Mouse (Mus musculus) spleen, adult 2 months (tissue): Measurements from ENCODE around the gene Irx3. TPM values are rescaled to one million over a fixed set of nuclear protein-coding genes. Genes with fewer than 3 reads are reported as not detected.

ENCODE experiments used
- DNase-seq, 2 experiments: peaks; one replicate each; pipeline versions ENCODE4 v3.0.0 to v3.0.0-alpha.2; 2012 to 2021; ENCODE audit warnings: low spot score in 2 of 2, low read depth in 1 of 2
- H3K27ac ChIP-seq: fragments of 200-500 bp; 2 replicates; pipeline ENCODE4 v1.5.1; 2012; ENCODE audit warnings: low read length, inconsistent platforms; ENCODE audit not compliant: insufficient read depth
- H3K27me3 ChIP-seq: fragments of 200-500 bp; 2 replicates; pipeline ENCODE4 v1.6.1; 2012; ENCODE audit warnings: mild to moderate bottlenecking, moderate library complexity, low read length, inconsistent platforms; ENCODE audit not compliant: control insufficient read depth, insufficient read depth
- H3K36me3 ChIP-seq: fragments of 200-500 bp; 2 replicates; pipeline ENCODE4 v1.6.1; 2012; ENCODE audit warnings: mild to moderate bottlenecking, low read length, inconsistent platforms; ENCODE audit not compliant: control insufficient read depth, insufficient read depth
- H3K4me1 ChIP-seq: fragments of 200-500 bp; 2 replicates; pipeline ENCODE4 v1.6.1; 2011; ENCODE audit warnings: inconsistent platforms; ENCODE audit not compliant: control insufficient read depth, insufficient read depth, insufficient read length
- H3K4me3 ChIP-seq: fragments of 200-500 bp; 2 replicates; pipeline ENCODE4 v1.5.1; 2011; ENCODE audit warnings: mild to moderate bottlenecking, inconsistent platforms; ENCODE audit not compliant: insufficient read depth, insufficient read length; ENCODE audit errors: extremely low read depth
- CTCF ChIP-seq: fragments of 200-500 bp; IDR thresholded peaks from 2 replicates; pipeline ENCODE4 v1.5.1; 2011; ENCODE audit warnings: mild to moderate bottlenecking, inconsistent platforms; ENCODE audit not compliant: insufficient read depth, insufficient read length, insufficient replicate concordance; ENCODE audit errors: extremely low read depth
- POLR2A ChIP-seq: fragments of 200-500 bp; IDR thresholded peaks from 2 replicates; pipeline ENCODE4 v1.6.1; 2011; ENCODE audit warnings: low read depth, low read length, inconsistent platforms
- WGBS: fragments of 180-500 bp; shearing (Covaris S2); methylation state at CpG from one replicate; pipeline ENCODE4 v1.1.7; 2018; 5-methylcytosine and 5-hydroxymethylcytosine counted together
- polyA plus RNA-seq: library from polyadenylated mRNA; depleted of rRNA; stranded (reverse); fragments of >200 nt; gene quantifications from 2 replicates; pipeline ENCODE4 v1.2.3, GENCODE M21; 2012

The Irx3 gene
- polyA plus RNA-seq, 1 experiment, result 0.15 TPM

DNA sequence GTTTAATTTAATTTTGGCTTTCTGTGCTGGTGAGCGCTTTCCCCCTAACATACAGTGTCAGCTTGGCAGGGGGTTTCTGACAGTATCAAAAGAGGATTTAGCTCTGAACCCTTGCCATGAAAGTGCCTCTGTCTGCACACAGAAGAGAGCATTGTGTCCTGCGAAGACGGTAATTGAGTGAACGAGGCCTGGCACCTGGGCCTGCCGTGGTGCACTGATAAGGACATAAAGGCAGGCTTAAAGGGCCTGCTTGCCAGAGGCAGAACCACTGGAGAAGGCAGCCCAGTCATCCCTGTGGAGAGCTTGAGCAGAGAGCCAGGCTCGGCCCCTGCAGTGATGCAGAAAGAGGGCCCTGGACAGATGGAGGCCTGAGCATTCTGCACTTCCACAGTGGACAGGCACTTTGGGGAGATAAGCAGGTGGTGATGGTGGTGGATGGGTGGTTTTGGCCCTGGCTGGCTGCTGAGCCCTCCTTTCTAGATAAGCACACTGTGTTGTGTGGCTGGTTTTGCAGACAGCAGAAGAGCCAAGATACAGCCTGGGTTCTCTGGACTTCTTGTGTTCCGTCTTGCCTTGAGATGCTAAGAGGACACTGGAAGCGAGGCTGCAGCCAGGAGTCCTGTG, 36.3 kb downstream of the Irx3 start:
- no peak for DNase-seq
- no peak overlapping the region for H3K4me3 ChIP-seq
- H3K36me3 ChIP-seq, result no peaks in the 10 kb centered on the region
- no peaks in the 10 kb centered on the region for H3K4me1 ChIP-seq
- no peaks in the 10 kb centered on the region for H3K27me3 ChIP-seq
- TF ChIP-seq CTCF (no peak), POLR2A (no peak)
- H3K27ac ChIP-seq, result no peak overlapping the region
- 83% methylated on average over 8 of the region's 8 CpGs for WGBS

DNA sequence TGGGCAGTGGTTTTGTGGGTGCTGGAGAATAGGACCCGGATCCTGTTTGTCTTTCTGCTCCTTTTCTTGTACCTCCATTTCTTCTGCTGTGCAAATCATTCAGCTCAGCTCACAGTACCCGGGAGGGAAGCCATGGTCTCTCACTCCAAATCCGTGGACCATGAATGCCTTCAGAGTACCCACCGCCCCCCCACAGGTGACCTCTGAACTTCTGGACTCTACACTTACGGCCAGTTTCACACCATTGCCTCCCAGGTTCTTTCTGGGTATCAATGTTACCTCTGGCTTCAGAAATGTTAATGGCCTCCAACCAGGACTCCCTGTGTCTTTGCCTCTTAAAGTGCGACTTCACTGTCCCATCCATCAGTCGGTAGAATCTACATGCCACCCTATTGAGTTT, 46.3 kb downstream of the Irx3 start:
- no peaks in the 10 kb centered on the region for H3K36me3 ChIP-seq
- WGBS, result 89% methylated on average over 7 of the region's 7 CpGs
- no peak for TF ChIP-seq POLR2A
- no peak for TF ChIP-seq CTCF
- no peak overlapping the region for H3K4me3 ChIP-seq
- H3K27ac ChIP-seq, result no peak overlapping the region
- H3K4me1 ChIP-seq, result no peaks in the 10 kb centered on the region
- H3K27me3 ChIP-seq, result no peaks in the 10 kb centered on the region
- DNase-seq, result no peak

DNA sequence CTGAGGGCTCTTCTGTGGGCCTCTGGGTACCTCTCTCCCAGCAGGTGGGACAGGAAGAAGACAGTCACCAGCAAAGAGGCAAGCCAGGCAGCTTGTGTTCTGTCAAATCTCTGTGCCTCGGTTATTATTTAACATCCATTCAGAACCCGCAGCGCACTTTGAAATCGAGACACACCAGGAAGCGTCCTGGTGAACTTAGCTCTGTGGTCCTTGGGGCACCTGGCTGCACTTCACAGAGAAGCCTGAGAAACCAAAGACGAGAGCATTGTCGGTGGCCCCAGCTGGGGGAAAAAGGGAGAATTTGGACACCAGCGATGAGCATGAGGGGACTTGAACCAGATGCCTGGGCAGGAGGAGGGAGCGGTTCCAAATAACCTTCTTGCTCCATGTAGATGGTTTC, 46.8 kb downstream of the Irx3 start:
- H3K36me3 ChIP-seq, result no peaks in the 10 kb centered on the region
- H3K4me1 ChIP-seq, result no peaks in the 10 kb centered on the region
- no peak overlapping the region for H3K27ac ChIP-seq
- no peak overlapping the region for H3K4me3 ChIP-seq
- no peak for TF ChIP-seq POLR2A
- no peak for TF ChIP-seq CTCF
- DNase-seq, result no peak
- WGBS, result 90% methylated on average over 9 of the region's 9 CpGs
- H3K27me3 ChIP-seq, result no peaks in the 10 kb centered on the region

DNA sequence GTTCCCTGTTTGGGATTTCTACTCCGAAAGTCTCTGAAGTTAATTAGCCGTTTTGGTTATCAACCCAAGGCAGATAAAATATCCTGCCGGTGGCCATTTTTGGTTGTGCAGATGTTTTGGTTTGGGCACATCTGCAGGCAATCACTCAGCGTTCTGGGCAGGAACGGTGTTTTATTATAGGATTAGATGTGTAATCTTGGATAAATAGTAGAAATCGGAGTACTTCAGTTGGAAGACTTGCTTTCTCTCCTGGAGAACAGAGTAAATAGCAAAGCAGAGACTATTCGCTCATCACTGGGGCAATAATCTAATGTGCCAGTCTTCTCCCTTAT, 51.1 kb downstream of the Irx3 start:
- Histone ChIP-seq H3K27me3 (no peaks in the 10 kb centered on the region), H3K4me3 (no peak overlapping the region), H3K36me3 (no peaks in the 10 kb centered on the region), H3K27ac (no peak overlapping the region), H3K4me1 (no peaks in the 10 kb centered on the region)
- no peak for DNase-seq
- TF ChIP-seq POLR2A, result no peak
- no peak for TF ChIP-seq CTCF
- 94% methylated on average over 7 of the region's 7 CpGs for WGBS

DNA sequence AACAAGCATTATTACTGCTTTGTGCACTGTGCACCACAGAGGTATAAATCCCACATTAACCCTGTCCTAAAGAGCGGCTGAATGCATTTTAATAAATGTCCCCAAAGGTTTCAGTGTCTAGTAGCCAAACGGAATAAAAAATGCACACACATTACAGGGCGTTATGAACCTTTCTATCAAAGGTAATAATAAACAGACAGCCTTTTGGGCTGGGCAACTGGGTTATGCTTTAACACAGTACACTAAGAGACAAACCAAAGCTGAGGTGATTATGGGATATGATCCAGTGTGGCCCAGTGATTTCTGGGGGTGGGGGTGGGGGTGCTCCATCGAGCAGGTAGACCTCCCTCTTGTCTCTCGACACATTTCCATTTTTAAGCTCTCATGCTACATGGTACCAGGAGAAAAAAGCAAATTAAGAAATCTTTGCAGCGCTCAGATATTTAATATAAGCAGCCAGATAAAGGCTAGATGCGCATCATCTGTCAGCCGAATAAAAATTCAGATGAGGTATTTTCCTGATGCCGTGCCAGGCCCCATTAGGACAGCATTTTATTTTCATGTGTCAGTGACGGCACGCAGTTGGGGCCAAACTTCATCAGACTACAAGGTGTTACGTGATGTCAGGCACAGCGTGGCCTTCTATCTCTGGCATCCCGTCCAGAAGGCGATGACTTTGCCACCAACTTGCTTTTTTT, 51.6 kb downstream of the Irx3 start:
- H3K4me3 ChIP-seq, result no peak overlapping the region
- no peaks in the 10 kb centered on the region for H3K27me3 ChIP-seq
- H3K4me1 ChIP-seq, result no peaks in the 10 kb centered on the region
- DNase-seq, result no peak
- 92% methylated on average over 15 of the region's 15 CpGs for WGBS
- no peaks in the 10 kb centered on the region for H3K36me3 ChIP-seq
- no peak for TF ChIP-seq CTCF
- TF ChIP-seq POLR2A, result no peak
- H3K27ac ChIP-seq, result no peak overlapping the region

DNA sequence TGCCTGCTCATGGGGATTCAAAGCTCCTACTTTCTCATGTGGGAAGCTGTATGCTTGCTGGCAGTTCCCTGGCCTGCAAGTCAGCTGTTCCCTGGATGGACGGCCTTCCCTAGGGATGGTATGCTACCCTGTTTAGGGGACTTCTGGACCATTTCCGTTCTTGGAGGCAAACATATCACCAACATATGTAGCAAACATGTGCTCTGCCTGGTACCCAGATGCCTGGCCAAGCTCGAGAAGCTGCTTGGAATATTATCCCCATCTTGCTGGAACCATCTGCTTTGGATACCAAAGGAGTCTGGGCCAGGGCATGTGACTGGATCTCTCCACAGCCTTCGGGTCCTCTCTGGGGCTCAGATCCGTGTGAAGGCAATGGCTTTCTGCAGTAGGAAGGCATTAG, 52.5 kb downstream of the Irx3 start:
- H3K36me3 ChIP-seq, result no peaks in the 10 kb centered on the region
- H3K4me3 ChIP-seq, result no peak overlapping the region
- 73% methylated on average over 5 of the region's 5 CpGs for WGBS
- TF ChIP-seq CTCF (no peak), POLR2A (no peak)
- DNase-seq, result no peak
- no peak overlapping the region for H3K27ac ChIP-seq
- H3K27me3 ChIP-seq, result no peaks in the 10 kb centered on the region
- no peaks in the 10 kb centered on the region for H3K4me1 ChIP-seq
